In the genomic region with DNA sequence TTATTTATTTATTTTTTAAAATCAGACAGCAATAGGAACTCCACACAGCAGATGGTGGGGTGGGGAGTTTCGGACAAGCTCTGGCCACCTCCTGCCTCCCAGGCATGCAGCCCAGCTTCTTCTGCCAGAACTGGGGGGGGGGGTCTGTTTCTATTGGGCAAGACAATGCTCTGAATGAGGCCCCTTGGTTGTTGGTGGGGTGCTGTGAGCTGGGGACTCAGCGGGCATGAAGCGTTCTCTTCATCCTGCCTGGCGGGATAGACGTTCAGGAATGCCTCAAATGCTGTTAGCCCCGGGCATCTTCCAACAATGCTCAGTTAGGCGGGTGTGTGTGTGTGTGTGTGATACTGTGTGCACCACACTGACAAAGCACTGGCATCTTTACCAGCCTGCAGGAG, we compare ENCODE assay signal across 12 mouse cellular contexts.
DNase-seq lines count a peak whose midpoint lies in the region; ATAC-seq and TF ChIP-seq lines count a peak whose summit lies in the region.
"Had no signal": no experiment of that assay in that cellular context is flagged by ENCODE, and none has a peak within 500 bp of the region (broad histone marks: within the 10 kb centered on the region; RNA-seq: fewer than 3 reads in every experiment).

No protein-coding gene starts in this region.

- no peaks in the 10 kb centered on the region for H3K36me3 ChIP-seq in lung, embryonic 14.5 days (ENCODE audit: insufficient read depth)
- H3K36me3 ChIP-seq in forebrain, embryonic 10.5 days (replicated peaks): no peaks in the 10 kb centered on the region
- H3K36me3 ChIP-seq in hindbrain, postnatal 0 days (ENCODE audit: insufficient read depth, low read length): no peaks in the 10 kb centered on the region
- H3K36me3 ChIP-seq: liver, embryonic 15.5 days had no signal

- no peak for DNase-seq in lung, embryonic 14.5 days
- no peak for DNase-seq in lung, postnatal 36 days
- peak; percentile 24 for DNase-seq in cerebellum, adult 11 months
- no peak for DNase-seq in forebrain, embryonic 10.5 days (ENCODE audit: extremely low spot score, low spot score)
- peak; percentile 68 for DNase-seq in hindbrain, postnatal 0 days (ENCODE audit: low spot score)
- no peak for DNase-seq in B cell, adult 2 months
- no peak for DNase-seq in left cerebral cortex, postnatal 25 days (ENCODE audit: low spot score in 2 of 2)
- DNase-seq in adrenal gland, postnatal 4 days (ENCODE audit: low spot score in 2 of 2): no peak
- DNase-seq: adrenal gland, adult 8-10 months had no signal

- no peaks in the 10 kb centered on the region for H3K9me3 ChIP-seq in lung, embryonic 14.5 days (ENCODE audit: low read depth, low read length)
- no peaks in the 10 kb centered on the region for H3K9me3 ChIP-seq in forebrain, embryonic 10.5 days
- no peaks in the 10 kb centered on the region for H3K9me3 ChIP-seq in hindbrain, postnatal 0 days (ENCODE audit: low read length)
- H3K9me3 ChIP-seq: liver, embryonic 15.5 days had no signal

- H3K27me3 ChIP-seq in lung, embryonic 14.5 days (ENCODE audit: insufficient read depth, low read length): no peaks in the 10 kb centered on the region
- H3K27me3 ChIP-seq in forebrain, embryonic 10.5 days (ENCODE audit: poor library complexity, severe bottlenecking): peaks cover 7% of the 10 kb centered on the region; the same call in 1 of the 2 replicates
- H3K27me3 ChIP-seq in hindbrain, postnatal 0 days (ENCODE audit: insufficient read depth, low read length): no peaks in the 10 kb centered on the region
- H3K27me3 ChIP-seq: liver, embryonic 15.5 days; Patski had no signal

- peak; percentile 71; the same call in 1 of the 2 replicates for ATAC-seq in lung, embryonic 14.5 days (ENCODE audit: insufficient read depth)
- ATAC-seq in hindbrain, postnatal 0 days: peak; percentile 79
- ATAC-seq: Patski had no signal

- H3K4me1 ChIP-seq in lung, embryonic 14.5 days (ENCODE audit: insufficient read depth): no peaks in the 10 kb centered on the region
- H3K4me1 ChIP-seq in forebrain, embryonic 10.5 days: peaks cover 29% of the 10 kb centered on the region
- peaks cover 4% of the 10 kb centered on the region; the same call in 1 of the 2 replicates for H3K4me1 ChIP-seq in hindbrain, postnatal 0 days (ENCODE audit: insufficient read depth, low read length)
- H3K4me1 ChIP-seq: liver, embryonic 15.5 days had no signal

- WGBS in lung, embryonic 14.5 days: 78% methylated on average over 7 of the region's 7 CpGs
- 49% methylated on average over 7 of the region's 7 CpGs for WGBS in forebrain, embryonic 10.5 days
- 26% methylated on average over 7 of the region's 7 CpGs for WGBS in hindbrain, postnatal 0 days

- TF ChIP-seq CTCF in lung, embryonic 14.5 days (IDR thresholded peaks at IDR 0.05; ENCODE audit: low read depth): no peak
- no peak for TF ChIP-seq CTCF in hindbrain, postnatal 0 days (IDR thresholded peaks at IDR 0.05; ENCODE audit: low read depth)

- intact Hi-C loops in left cerebral cortex, postnatal 25 days (cut with DNase I): no loop called here

- H3K4me2 ChIP-seq in lung, embryonic 14.5 days: no peak overlapping the region
- peak overlapping the region; percentile 13; the same call in 1 of the 2 replicates for H3K4me2 ChIP-seq in hindbrain, postnatal 0 days (ENCODE audit: low read depth, low read length)
- H3K4me2 ChIP-seq: liver, embryonic 15.5 days had no signal

- no peak overlapping the region for H3K27ac ChIP-seq in lung, embryonic 14.5 days (ENCODE audit: low read depth)
- H3K27ac ChIP-seq in forebrain, embryonic 10.5 days: peak overlapping the region; percentile 48; the same call in 1 of the 2 replicates
- peak overlapping the region; percentile 51 for H3K27ac ChIP-seq in hindbrain, postnatal 0 days
- H3K27ac ChIP-seq: kidney, postnatal 0 days; liver, embryonic 15.5 days had no signal

- no peak overlapping the region for H3K9ac ChIP-seq in lung, embryonic 14.5 days
- H3K9ac ChIP-seq in hindbrain, postnatal 0 days (replicated peaks; ENCODE audit: low read length): no peak overlapping the region
- H3K9ac ChIP-seq: liver, embryonic 15.5 days had no signal

- H3K4me3 ChIP-seq in lung, embryonic 14.5 days (ENCODE audit: low read depth, low read length): no peak overlapping the region
- H3K4me3 ChIP-seq in forebrain, embryonic 10.5 days: no peak overlapping the region
- H3K4me3 ChIP-seq in hindbrain, postnatal 0 days (ENCODE audit: low read length): no peak overlapping the region
- H3K4me3 ChIP-seq: liver, embryonic 15.5 days had no signal

Comparison
In these comparisons a context has a peak if more than half of its experiments do, and no peak if none do; other contexts are left out.
1. DNase-seq: peak in cerebellum, adult 11 months (single experiment) and hindbrain, postnatal 0 days (single experiment); none in lung, embryonic 14.5 days (single experiment), lung, postnatal 36 days (single experiment), forebrain, embryonic 10.5 days (single experiment), B cell, adult 2 months (0 of 2), left cerebral cortex, postnatal 25 days (0 of 2) and adrenal gland, postnatal 4 days (0 of 2).